11 mouse cellular contexts compared by ENCODE assay signal in the genomic region with DNA sequence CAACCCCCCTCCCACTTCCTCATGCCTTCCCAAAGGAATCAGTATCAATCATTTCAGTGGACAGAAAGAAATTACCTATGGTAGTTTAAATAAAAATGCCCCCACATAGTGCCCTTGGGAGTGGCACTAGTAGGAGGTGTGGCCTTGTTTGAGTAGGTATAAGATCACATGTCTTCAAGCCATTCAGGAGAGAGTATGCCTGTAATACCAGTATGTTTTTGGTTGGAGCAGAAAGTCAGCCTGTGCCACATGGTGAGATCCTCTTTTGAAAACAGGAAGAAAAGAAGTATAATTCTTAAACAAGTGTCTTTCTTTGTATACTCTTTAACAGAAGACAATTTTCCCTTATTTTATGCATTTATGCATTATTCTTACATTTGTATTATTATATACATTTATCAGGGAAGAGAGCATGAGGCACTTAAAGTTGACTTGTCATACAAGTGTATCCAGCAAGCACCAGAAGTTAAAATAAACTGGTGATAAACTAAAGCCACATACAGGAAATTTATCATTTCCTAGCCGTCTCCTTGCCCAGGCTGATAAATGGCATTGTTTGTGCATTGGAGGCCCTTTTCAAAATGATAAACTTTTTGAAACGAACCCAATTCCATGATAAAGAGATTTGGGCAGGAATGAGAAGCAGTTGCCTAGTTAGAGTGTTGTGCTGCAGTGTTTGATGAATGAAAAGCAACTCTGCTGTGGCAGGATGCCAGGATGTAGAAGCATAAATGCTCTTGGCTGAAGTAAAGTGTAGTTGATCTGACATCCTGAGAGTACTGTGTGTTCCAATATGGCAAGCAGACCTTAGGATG.
A peak's percentile ranks its signal among the peaks of the same experiment; 100 is the strongest.
DNase-seq lines count a peak whose midpoint lies in the region; ATAC-seq lines count a peak whose summit lies in the region.
"Had no signal": no experiment of that assay in that cellular context is flagged by ENCODE, and none has a peak within 500 bp of the region (broad histone marks: within the 10 kb centered on the region; RNA-seq: fewer than 3 reads in every experiment).

No protein-coding gene starts in this region.

- H3K27ac ChIP-seq in midbrain, embryonic 14.5 days (replicated peaks; ENCODE audit: low read depth, low read length) = no peak overlapping the region
- H3K27ac ChIP-seq in midbrain, embryonic 11.5 days (ENCODE audit: low read depth, low read length) = no peak overlapping the region
- H3K27ac ChIP-seq in hindbrain, embryonic 16.5 days (ENCODE audit: low read depth, low read length) = no peak overlapping the region
- H3K27ac ChIP-seq: embryonic facial prominence, embryonic 15.5 days; heart, embryonic 15.5 days had no signal

- H3K36me3 ChIP-seq in midbrain, embryonic 14.5 days (ENCODE audit: control insufficient read depth, insufficient read depth, low read length) = no peaks in the 10 kb centered on the region
- no peaks in the 10 kb centered on the region for H3K36me3 ChIP-seq in midbrain, embryonic 11.5 days (ENCODE audit: control insufficient read depth, insufficient read depth, low read length)
- H3K36me3 ChIP-seq in hindbrain, embryonic 16.5 days (ENCODE audit: control insufficient read depth, insufficient read depth, low read length) = no peaks in the 10 kb centered on the region
- H3K36me3 ChIP-seq: embryonic facial prominence, embryonic 15.5 days; heart, embryonic 15.5 days had no signal

- no peaks in the 10 kb centered on the region for H3K9me3 ChIP-seq in midbrain, embryonic 14.5 days (ENCODE audit: control insufficient read depth, low read length)
- H3K9me3 ChIP-seq in midbrain, embryonic 11.5 days (ENCODE audit: control insufficient read depth, low read length) = no peaks in the 10 kb centered on the region
- H3K9me3 ChIP-seq in hindbrain, embryonic 16.5 days (ENCODE audit: control insufficient read depth, low read length) = no peaks in the 10 kb centered on the region
- H3K9me3 ChIP-seq: embryonic facial prominence, embryonic 15.5 days; heart, embryonic 15.5 days had no signal

- peak; percentile 9; the same call in 1 of the 2 replicates for ATAC-seq in frontal cortex, adult (ENCODE audit: low TSS enrichment)
- ATAC-seq in midbrain, embryonic 14.5 days (ENCODE audit: low FRiP score, low TSS enrichment) = no peak
- ATAC-seq in midbrain, embryonic 11.5 days (ENCODE audit: low FRiP score) = no peak
- peak; percentile 81 for ATAC-seq in hindbrain, embryonic 16.5 days
- peak; percentile 95 for ATAC-seq in megakaryocyte progenitor cell, adult 5-6 weeks (replicated peaks; ENCODE audit: poor library complexity)

- WGBS in midbrain, embryonic 14.5 days = 58% methylated on average over 2 of the region's 2 CpGs
- 66% methylated on average over 2 of the region's 2 CpGs for WGBS in midbrain, embryonic 11.5 days
- 36% methylated on average over 2 of the region's 2 CpGs for WGBS in hindbrain, embryonic 16.5 days

- no peaks in the 10 kb centered on the region for H3K4me1 ChIP-seq in midbrain, embryonic 14.5 days (ENCODE audit: control insufficient read depth, insufficient read depth, low read length)
- no peaks in the 10 kb centered on the region for H3K4me1 ChIP-seq in midbrain, embryonic 11.5 days (ENCODE audit: control insufficient read depth, insufficient read depth, low read length)
- peaks cover 5% of the 10 kb centered on the region; the same call in 1 of the 2 replicates for H3K4me1 ChIP-seq in hindbrain, embryonic 16.5 days (ENCODE audit: control insufficient read depth, insufficient read depth, low read depth, low read length)
- H3K4me1 ChIP-seq: embryonic facial prominence, embryonic 15.5 days; heart, embryonic 15.5 days had no signal

- no peaks in the 10 kb centered on the region for H3K27me3 ChIP-seq in midbrain, embryonic 14.5 days (ENCODE audit: control insufficient read depth, insufficient read depth, low read length)
- H3K27me3 ChIP-seq in midbrain, embryonic 11.5 days (ENCODE audit: control insufficient read depth, insufficient read depth, low read length) = no peaks in the 10 kb centered on the region
- H3K27me3 ChIP-seq in hindbrain, embryonic 16.5 days (replicated peaks; ENCODE audit: control insufficient read depth, insufficient read depth, low read length) = no peaks in the 10 kb centered on the region
- H3K27me3 ChIP-seq: embryonic facial prominence, embryonic 15.5 days; heart, embryonic 15.5 days had no signal

- no peak overlapping the region for H3K9ac ChIP-seq in midbrain, embryonic 14.5 days (replicated peaks; ENCODE audit: low read length)
- H3K9ac ChIP-seq in midbrain, embryonic 11.5 days (ENCODE audit: low read length) = no peak overlapping the region
- no peak overlapping the region for H3K9ac ChIP-seq in hindbrain, embryonic 16.5 days (ENCODE audit: low read depth, low read length)
- H3K9ac ChIP-seq: embryonic facial prominence, embryonic 15.5 days; heart, embryonic 15.5 days had no signal

- no peak for DNase-seq in frontal cortex, postnatal 25 days (ENCODE audit: low spot score in 2 of 2)
- peak; percentile 49 for DNase-seq in midbrain, embryonic 14.5 days
- no peak for DNase-seq in midbrain, embryonic 11.5 days (ENCODE audit: low spot score, missing footprints)
- no peak for DNase-seq in c-Kit-positive CD71-positive TER-119-positive erythroid progenitor cells, embryonic 14.5 days (ENCODE audit: low spot score)
- no peak for DNase-seq in yolk sac, embryonic 10.5 days (ENCODE audit: low spot score)

- no peak overlapping the region for H3K4me3 ChIP-seq in midbrain, embryonic 14.5 days (replicated peaks; ENCODE audit: low read depth, low read length)
- no peak overlapping the region for H3K4me3 ChIP-seq in midbrain, embryonic 11.5 days (ENCODE audit: low read depth, low read length)
- no peak overlapping the region for H3K4me3 ChIP-seq in hindbrain, embryonic 16.5 days (ENCODE audit: low read length)
- H3K4me3 ChIP-seq: embryonic facial prominence, embryonic 15.5 days; heart, embryonic 15.5 days; myocyte had no signal

- H3K4me2 ChIP-seq in midbrain, embryonic 14.5 days (ENCODE audit: low read length) = no peak overlapping the region
- no peak overlapping the region for H3K4me2 ChIP-seq in midbrain, embryonic 11.5 days
- no peak overlapping the region for H3K4me2 ChIP-seq in hindbrain, embryonic 16.5 days (ENCODE audit: low read length)
- H3K4me2 ChIP-seq: embryonic facial prominence, embryonic 15.5 days; heart, embryonic 15.5 days had no signal

Comparison
In these comparisons a context has a peak if more than half of its experiments do, and no peak if none do; other contexts are left out.
1. ATAC-seq: peak in frontal cortex, adult (single experiment), hindbrain, embryonic 16.5 days (single experiment) and megakaryocyte progenitor cell, adult 5-6 weeks (single experiment); none in midbrain, embryonic 14.5 days (single experiment) and midbrain, embryonic 11.5 days (single experiment).